Mouse (Mus musculus) lung, adult 18-20 months (tissue): ENCODE measurements around the gene Btc.

Source experiments
- DNase-seq, 2 experiments: peaks; one replicate each; pipeline ENCODE4 v3.0.0; 2022; ENCODE audit warnings: mixed read lengths in 2 of 2

The Btc gene

DNA sequence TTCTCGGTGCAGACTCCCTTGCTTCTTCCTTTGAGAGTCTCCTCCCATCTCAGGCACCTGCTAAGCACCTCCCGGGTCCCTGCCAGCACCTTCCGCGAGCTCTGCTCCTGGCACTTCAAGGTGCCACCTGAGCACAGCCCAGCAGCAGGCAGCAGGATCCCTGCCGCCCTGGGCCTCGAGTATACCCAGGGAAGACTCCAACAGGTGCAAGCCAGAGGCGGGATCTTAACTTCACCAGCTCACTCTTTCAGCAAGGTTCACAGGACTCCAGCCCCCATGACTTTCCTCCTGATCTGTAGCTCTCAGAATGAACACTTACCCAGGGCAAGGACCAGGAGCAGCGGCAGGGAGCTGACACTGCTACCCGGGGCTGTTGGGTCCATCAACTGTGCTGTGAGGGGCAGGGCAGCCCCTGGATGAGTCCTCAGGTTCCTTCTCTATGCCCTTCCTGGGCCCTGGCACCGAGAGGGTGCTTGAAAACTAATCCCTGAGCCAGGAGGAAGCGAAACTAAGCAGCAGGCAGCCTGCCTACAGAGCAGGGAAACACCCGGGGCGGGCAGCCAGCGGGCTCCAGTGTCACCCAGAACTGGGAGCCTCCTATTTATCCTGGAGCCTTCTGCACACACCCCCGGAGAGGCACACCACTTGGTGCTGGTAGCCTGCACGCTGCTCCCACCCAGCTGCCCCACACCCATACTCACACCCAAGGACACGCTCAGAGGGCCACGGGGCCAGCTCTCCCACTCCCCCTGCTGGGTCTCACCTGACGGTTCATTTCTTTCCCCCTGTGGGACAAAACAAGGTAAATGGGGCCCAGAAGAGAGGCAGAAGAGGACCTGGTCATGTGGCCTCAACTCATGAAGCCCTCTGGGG lies at the start of gene Btc:
Gene Btc (minus strand): TSS at position 656 of the 873 bp plus-strand sequence.
- peak; percentile 73 to 74 for DNase-seq

DNA sequence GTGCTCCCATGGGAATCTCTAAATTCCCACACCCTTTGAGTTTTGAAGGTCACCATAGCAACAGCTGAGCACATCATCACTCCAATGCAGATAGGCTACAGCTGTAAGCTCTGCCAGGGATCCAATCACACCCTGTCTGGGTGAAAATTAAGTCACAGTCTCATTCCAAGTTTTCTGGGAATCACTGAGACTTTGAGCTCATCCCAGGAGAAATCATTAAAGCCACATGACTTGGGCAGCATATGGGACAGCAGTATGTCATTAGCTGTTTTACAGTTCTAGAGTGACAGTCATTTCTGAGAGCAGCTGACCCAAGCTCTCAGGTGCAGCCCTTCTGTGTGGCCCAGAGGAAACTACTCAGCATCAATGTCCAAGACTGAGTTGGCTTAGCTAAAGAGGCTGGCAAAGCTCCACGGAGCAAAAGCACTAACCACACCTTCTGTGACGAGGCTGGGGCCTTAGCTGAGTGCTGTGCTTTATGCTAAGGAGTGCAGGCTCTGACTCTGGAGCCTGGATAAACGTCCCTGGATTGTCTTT lies 42.3 kb upstream of the Btc start:
- peak in 1 of 2 experiments; percentile 3 for DNase-seq

DNA sequence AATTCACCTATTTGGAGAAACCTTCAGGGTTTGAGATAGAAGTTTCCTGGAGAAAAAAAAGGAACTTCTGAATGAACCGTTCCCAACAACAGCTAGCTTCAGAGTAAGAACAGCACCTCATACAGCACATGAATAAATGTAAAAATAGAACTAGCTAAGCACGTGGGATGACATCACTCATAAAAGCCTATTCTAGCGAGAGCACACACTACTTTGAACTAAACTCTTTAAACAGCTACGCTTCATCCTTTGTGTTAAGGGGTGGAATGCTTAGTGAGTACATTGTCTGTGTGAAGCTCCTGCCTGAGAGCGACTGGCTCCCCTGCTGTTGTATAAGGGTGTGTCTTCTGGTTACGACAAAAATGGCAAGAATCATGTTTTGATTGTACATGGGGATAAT lies 33.8 kb upstream of the Btc start:
- DNase-seq: no peak

- no peak for DNase-seq
Measured at GRCm38 (mm10) chr5:91434723-91435658, 32.2 kb upstream of the Btc start.

- DNase-seq: no peak
Measured at GRCm38 (mm10) chr5:91428547-91428946, 25.8 kb upstream of the Btc start.

GRCm38 (mm10) chr5:91413814-91414213 lies 11.0 kb upstream of the Btc start:
- DNase-seq: no peak

- DNase-seq: no peak
Measured at GRCm38 (mm10) chr5:91404263-91404662, 1.5 kb upstream of the Btc start.

GRCm38 (mm10) chr5:91403281-91403680 lies 487 bp upstream of the Btc start:
- DNase-seq: no peak

DNA sequence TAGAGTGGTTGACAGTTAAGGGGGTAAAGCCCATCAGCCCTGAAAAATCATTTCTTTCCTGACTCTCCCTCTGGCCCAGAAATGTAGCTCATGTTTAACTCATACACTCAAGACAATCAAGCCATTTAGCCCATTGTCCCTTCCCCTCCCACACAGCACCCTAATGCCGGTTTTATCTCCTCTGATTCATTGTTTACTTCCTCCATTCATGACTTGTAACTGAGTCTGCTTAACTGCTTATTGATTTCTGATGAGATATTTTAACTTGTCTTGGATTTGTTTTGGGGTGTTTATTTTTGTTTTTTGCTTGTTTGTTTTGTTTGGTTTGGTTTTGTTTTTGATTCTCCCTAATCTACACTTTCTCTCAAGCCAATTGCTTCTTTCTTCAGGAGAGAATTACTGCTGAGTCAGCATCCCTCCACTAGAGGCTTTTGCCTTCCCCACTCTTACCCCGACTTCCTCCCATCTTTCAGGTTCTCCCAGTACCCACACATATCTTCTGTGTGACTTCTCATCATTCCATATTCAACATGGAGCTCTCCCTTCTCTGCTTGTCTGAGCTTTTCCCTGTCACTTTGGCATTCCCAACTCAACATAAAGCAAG lies 2.2 kb downstream of the Btc start:
- DNase-seq: no peak

GRCm38 (mm10) chr5:91375467-91375866 lies 27.3 kb downstream of the Btc start:
- DNase-seq: no peak

DNA sequence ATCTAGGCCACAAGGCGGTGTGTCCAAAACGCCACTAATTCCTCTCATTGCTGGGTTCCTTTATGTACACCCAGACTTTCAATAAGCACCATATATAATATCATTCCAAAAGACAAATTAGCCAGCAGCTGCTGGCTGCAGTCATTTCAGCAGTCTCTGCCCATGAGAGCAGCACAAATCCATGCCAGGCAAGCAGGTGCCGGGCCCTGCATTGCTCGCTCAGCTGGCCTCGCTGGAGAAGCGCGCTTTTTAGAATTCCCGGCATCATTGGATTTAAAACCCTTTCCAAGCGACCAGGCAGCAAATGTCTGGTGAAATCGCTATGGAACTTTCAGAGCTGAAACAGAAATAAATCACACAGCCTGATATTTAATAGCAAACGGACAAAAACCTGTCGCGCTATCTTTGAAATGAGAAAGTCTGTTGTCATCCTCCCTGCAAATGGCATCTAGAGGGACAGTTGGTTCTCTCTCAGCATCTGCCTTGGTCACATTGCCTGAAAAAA lies 34.7 kb downstream of the Btc start:
- DNase-seq: no peak

- no peak for DNase-seq
Measured at GRCm38 (mm10) chr5:91366925-91367324, 35.9 kb downstream of the Btc start.

GRCm38 (mm10) chr5:91363274-91363991 lies 39.4 kb downstream of the Btc start:
- DNase-seq: no peak

GRCm38 (mm10) chr5:91352645-91353044 lies 50.1 kb downstream of the Btc start:
- DNase-seq: no peak

DNA sequence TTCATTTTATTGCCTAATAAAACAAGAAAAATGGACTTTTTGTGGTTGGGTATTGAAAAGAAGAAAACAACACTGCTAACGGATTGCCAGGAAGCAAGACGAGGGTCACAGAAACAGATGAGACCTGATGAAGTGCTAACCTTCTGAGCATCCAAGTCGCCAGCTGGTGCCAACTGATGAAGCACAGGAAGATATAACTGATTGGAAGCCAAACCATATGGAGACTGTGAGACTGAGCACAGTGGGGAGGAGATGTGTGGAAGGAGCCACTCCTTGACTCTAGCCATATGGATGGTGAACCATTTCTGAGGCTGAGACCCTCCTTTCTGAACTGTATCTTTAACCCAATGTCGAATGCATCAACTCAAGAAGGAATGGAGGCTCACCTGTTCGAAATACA lies 57.1 kb downstream of the Btc start:
- DNase-seq: no peak

- no peak for DNase-seq
Measured at GRCm38 (mm10) chr5:91345064-91345463, 57.7 kb downstream of the Btc start.

- DNase-seq: no peak
Measured at GRCm38 (mm10) chr5:91341981-91342760, 60.6 kb downstream of the Btc start.

- DNase-seq: no peak
Measured at GRCm38 (mm10) chr5:91334227-91334626, 68.6 kb downstream of the Btc start.

DNA sequence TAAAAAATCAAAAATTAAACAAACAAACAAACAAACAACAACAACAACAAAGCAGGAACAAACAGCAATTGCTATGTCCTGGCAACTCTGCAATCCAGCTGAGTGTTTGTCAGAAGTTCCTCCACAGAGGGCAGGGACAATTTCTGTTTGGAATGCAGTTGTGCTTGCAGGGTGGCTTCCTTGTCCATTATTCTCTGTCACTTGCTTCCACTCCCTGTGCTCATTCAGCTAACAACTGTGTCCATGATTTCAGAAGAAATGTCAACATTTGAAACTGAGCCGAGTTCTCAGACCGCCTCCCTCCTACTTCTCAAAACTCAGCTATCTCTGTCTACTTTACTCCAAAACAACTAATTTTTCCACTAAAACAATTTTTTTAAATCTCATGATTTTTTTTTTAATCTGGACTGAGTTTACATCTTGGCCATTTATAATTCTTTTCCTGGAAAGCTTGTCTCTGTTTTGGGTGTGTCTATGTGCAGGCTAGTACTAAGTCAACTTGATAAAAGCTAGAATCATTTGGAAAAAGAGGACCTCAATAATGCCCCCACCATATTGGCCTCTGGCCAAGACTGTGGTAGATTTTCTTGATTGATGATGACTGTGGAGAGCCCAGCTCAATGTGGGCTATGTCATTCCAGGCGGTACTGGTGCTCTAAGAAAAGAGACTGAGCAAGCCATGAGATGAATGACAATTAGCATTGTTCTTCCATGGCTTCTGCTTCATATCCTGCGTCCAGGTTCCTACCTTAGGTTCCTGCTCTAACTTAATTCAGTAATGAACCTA lies 70.5 kb downstream of the Btc start:
- no peak for DNase-seq

DNA sequence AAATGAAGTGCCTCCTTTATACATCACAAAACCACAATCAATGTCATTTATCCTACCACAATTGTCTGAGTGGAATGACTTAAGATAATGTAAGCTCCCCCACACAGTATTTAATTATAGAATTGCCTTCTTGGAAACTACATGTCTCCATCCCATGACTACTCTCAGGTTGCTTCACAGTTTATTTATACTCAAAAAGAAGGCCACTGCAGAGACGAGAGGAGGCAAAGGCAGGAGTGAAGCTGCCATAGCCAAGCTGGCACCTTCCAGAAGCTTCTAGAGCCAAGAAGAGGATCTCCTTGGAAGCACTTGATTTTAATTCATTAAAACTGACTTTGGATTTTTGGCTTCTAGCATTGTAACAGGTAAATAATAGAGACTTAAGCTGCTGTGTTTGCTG lies 81.0 kb downstream of the Btc start:
- DNase-seq: no peak
